Mouse (Mus musculus) frontal cortex, postnatal 25 days (tissue): ENCODE measurements around the gene Zdhhc3.

Experiments
- DNase-seq, 2 experiments: peaks; one replicate each; pipeline ENCODE4 v3.0.0; 2022; ENCODE audit warnings: low spot score in 2 of 2

Gene Zdhhc3

GRCm38 (mm10) chr9:123115566-123115965 lies 2.6 kb upstream of the Zdhhc3 start:
- DNase-seq = no peak

GRCm38 (mm10) chr9:123113931-123114330 lies 926 bp upstream of the Zdhhc3 start:
- DNase-seq = no peak

DNA sequence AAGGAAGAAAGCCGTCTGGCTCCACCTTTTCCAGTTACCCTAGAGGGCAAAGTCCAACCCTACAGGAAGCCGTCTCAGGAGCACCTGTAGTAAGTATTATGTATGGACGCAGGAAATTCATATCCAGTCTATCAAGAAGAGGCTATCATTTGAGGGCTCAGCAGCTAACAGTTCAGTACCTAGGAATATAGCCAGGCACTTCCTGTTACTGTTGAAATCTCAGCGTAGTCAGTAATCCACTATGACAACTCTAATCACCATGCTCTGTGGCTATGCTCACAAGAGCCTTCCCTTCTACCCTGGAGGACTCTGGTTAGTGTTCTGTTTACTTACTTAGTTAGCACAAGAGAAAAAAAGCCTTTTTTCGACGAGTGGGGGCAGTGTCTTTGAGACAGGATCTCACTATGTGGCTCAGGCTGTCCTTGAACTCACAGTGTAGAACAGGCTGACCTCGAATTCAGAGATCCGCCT lies 1.2 kb downstream of the Zdhhc3 start:
- no peak for DNase-seq

DNA sequence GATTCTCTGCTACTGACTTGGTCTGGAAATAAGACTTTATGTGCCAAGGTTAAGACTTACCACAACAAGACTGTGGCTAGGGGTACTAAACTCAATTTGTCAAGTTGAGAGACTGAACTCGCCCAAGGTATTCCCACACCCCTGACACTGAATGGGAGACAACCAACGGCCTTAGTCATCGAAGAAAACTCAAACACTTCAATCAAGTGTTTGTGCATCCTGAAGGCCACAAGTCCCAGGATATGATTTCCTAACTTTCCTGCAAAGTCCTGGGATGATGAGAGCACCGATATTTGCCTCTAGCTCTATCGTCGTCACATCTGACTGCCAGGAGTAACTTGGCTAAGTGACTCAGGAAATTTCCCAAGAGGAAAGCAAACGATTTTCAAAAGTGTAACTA lies 3.8 kb downstream of the Zdhhc3 start:
- no peak for DNase-seq

DNA sequence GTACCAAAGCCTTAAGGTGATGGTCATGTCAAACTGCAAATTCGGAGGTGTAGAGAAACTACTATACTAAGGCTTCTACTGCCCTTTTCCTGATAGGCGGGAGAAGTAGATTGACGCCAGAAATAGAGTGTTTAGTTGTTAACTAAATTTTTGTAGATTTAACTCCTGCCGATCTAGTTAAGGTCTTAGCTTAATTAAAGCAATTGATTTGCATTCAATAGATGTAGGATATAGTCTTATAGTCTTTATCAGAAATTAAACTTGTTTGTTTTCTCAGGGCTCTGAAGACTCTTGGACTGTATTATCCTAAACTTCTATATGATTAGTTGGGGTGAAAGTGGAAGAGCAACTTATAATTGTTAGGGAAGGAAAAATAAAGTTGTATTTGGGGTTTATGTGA lies 5.8 kb downstream of the Zdhhc3 start:
- DNase-seq = no peak

DNA sequence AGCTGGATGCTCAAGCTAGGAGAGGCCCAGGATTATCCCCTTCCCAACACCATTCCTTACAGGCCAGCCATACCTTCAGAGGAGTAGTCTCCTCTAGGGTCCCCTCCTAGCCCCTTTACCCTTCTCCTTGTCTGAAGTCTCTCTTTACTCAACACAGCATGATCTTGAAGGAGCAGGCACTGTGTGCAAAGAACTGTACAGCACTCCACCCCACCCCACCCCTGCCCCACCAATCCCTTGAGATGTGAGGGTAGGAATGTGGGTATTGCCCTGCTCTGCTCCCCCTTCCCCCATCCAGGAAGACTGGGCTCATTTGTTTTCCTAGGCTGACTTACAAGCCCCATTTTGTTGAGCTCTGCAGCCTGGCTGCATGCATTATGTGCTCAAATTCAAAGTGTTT lies 8.6 kb downstream of the Zdhhc3 start:
- no peak for DNase-seq

DNA sequence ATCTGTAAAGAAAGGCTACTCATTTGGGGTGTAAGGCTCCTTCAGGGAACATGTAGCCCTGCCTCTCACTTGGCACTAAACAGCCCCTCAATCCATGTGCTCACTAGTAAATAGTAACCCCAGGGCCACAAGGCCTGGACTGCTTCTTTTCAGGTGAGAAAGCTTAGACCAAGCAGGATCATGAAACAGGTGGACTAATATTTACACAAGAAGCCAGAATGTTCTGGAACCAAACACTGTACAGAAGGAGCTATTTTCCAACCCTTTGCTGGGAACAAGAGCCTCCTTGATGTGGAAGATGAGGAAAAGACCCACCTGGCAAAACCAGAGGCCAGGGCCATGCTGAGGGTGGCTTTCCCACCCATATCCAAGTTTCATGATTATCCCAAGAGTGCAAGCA lies 9.6 kb downstream of the Zdhhc3 start:
- DNase-seq = no peak

DNA sequence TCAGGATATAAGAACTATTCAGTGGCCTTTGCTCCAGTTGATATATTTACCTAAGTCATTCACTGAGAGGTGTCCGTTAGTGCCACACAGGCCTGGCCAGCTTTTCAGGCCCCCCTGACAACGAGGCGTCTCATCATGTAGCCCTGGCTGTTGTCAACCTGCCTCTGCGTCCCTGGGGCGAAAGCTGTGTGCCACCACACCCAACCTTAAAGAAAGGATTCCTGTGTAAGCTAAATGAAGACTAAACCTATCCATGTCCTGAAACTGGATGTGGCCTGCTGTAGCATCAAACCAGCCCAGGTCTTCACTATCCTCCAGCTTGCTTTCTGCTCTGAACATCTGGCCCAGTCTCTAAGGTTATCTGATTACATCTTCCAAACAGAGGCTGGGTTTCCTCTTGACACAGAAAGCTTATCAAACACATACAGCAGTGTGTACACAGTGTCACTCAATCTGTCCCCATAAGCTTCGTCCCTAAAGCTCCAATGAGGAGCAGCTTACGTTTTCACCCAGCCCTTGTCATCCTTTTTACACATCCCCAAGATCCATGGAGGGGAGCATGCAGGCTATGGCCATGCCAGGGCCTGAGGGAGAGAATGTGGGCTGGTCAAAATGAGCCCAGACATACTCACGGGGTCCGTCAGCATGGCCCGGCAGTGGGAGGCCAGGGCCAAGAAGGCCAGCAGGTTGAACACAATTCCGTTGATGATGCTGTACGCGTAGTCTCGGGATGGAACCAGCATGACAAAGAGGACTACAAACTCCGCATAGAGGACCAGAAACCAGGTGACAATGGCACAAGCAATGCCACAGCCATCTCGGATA lies 13.2 kb downstream of the Zdhhc3 start:
- no peak for DNase-seq

DNA sequence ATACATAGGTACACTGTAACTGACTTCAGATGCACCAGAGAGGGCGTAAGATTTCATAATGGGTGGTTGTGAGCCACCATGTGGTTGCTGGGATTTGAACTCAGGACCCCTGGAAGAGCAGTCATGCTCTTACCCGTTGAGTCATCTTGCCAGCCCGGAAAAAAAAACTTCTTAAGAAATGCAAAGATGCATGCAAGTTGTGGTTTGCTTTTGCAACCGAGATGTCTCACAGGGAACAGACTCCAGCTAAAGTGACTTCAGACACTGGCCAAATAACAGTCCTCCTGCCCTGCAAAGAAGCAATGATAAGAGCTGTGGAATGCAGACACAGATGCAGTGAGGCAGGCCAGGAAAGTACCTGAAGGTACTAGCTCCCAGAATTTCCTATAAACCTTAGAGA lies 22.2 kb downstream of the Zdhhc3 start:
- DNase-seq = no peak

DNA sequence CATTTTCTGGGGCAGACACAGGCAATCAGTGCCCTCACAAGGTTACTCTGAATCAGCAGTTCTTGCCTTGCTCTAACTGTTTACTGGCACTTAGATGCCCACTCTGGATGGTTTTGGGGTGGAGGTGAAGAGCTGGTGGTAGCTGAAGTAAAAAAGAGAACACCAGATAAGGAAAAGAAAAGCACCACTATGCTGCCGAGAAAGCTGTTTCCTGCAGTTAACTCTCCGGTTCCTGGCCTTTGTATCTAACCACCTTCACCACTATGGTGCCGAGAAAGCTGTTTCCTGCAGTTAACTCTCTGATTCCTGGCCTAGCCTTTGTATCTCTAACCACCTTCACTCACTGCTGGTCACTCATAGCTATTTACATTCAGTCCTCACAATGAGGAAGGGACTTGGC lies 25.4 kb downstream of the Zdhhc3 start:
- no peak for DNase-seq

DNA sequence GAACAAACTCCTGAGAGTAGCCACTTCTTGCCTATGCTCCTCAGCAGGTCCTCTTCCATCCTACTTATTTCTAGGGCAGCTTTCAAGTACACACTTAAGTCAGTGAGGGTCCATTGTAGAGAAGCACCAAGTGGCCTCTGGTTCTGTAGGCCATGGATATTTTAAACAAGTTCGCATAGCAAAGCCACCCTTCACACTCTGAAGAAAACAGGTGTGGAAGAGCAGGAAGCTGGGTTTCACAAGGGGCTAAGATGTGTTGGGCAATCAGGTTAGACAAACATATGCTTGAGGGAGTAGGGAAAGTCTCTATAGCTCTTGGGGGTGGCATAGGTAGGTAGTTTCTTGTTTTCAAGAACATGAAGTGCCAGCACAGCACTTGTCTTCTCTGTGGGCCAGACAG lies 27.6 kb downstream of the Zdhhc3 start:
- no peak for DNase-seq

- no peak for DNase-seq
Measured at GRCm38 (mm10) chr9:123080796-123081195, 32.2 kb downstream of the Zdhhc3 start.

DNA sequence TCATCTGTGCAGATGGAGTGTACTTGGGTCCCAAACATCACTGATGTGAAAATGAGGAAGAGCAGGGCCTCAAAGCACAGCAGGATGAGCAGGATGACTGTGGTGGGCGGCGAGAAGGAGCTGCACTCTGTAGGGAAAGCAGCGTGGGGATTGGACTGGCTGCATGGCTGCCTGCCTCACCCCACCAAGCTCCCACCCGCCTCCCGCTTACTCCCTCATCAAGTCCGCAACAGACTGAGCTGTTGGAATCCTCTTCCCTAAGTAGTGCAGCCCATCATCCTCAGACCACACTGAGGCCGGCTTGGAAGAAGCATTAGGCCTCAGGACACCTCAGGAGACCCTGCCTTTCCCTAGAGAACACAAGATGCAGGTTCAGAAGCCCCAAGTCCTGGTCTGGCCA lies 32.6 kb downstream of the Zdhhc3 start:
- no peak for DNase-seq

- DNase-seq = no peak
Measured at GRCm38 (mm10) chr9:123079149-123079548, 33.9 kb downstream of the Zdhhc3 start.

DNA sequence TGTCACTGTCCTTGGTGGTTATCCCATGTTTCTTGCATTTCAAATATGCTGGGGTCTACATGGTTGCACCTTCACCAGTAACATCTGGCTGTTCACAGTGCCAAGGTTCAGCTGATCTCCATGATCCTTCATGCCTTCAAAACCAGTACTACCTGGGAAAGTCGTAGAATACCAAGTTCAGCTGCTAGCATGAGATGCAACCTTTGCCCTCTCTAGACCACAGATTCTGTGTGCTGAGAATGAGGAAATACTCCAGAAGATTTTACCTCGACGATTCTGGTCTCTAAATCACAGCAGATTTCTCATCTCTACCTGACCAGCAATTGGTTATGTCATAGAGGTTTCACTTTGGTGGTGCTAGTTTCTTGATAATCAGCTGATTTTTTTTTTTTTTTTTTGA lies 52.8 kb downstream of the Zdhhc3 start:
- DNase-seq = no peak

DNA sequence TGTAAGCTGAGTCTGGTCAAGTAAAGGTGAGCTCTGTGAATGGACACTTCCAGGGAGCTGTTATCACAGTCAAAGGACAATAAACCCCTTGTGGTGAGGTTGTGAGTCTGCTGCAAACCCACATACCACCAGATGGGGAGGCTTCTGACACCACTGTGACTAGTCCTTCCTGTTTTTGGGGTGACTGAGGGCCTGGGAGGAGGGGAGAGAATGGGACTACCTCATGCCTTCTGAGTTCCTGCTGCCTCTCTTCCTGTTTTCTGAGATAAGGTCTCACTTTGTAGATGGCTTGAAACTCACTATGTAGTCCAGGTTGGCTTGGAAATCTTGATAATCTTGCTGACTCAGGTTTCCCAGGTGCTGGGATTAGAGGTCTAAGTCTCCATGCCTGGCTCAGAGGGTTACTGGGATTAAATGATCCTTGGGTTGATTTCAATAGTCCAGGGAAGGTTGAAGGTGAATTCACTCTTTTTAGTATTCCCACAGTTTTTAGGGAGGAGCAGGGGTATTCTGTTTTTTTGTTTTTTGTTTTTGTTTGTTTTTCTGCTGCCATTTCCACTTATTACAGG lies 54.2 kb downstream of the Zdhhc3 start:
- no peak for DNase-seq

DNA sequence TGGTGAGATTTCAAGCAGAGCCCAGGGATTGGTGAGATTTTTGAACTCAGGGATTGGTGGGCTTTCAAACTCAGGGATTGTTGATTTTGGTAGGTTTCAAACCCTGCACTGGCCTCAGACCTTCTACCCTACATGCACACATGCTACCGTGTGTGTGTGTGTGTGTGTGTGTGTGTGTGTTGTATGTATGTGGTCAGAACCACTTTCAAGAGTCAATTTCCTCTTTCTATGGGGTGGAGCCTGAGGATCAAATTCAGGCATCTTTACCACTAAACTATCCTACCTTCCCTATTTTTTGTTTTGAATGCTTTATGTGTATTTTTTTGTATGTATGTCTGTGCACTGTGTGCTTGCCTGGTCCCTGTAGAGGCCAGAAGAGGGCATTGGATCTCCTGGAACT lies 65.3 kb downstream of the Zdhhc3 start:
- DNase-seq = no peak

GRCm38 (mm10) chr9:123034426-123034825 lies 78.6 kb downstream of the Zdhhc3 start, which contains the start of gene Tgm4:
Gene Tgm4 (plus strand): TSS chr9:123034726.
- no peak for DNase-seq

DNA sequence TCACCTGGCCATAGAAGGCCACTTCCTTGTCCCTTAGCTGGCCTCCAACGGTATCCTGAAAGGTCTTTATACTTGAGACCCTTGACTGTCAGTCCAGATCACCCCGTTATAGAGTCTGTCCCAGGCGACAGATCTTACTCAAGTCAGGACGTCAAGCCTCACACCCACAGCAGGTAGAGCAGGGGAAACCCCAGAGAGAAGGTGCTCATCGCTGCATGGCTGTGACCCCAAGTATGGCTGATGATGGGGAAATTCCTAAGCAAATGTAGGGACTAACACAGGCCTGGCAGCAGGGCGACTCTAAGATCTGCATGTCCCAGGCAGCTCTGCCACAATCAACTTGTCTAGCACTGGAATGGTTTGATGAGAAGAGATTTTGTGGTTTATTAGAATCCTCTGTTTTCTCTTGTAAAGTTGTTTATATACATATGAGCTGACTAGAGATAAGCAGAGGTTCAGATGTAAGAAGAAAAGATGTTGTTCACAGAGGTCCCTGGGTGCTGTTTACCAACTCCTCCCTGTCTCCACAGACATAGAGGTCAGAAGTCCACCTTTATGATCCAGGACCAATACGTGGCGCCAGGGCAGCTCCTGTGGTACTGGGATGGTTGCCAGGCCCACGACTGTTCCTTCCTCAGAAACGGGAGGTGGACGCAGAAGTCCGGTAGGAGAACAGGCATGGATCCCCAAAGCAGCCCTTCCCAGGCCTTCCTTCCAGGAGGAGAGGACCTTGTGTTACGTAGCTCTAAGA lies 81.3 kb downstream of the Zdhhc3 start:
- DNase-seq = no peak

DNA sequence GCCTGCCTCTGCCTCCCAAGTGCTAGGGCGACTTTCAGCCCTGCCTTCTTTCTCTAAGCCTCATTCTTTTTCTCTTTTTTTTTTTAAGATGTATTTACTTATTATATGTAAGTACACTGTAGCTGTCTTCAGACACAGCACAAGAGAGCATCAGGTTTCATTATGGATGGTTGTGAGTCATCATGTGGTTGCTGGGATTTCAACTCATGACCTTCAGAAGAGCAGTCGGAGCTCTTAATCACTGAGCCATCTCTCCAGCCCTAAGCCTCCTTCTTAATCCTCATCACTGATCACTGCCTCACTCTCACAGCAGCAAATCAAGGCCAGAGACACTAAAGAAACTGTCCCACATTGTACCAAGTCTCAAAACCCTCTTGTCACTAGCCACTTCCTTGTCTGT lies 88.8 kb downstream of the Zdhhc3 start:
- DNase-seq = no peak

- DNase-seq = no peak
Measured at GRCm38 (mm10) chr9:123021636-123022379, 91.2 kb downstream of the Zdhhc3 start.
